Mouse (Mus musculus) embryonic facial prominence, embryonic 13.5 days (tissue): ENCODE results near the gene Tead1. TPM values are rescaled to one million over a fixed set of nuclear protein-coding genes. Genes with fewer than 3 reads are reported as not detected.

Source experiments
- ATAC-seq: fragments of 200-750 bp; cut with Nextera tagmentation; 2 replicates; pipeline ENCODE4 v1.8.0; 2017; ENCODE audit warnings: low read depth; ENCODE audit not compliant: insufficient number of reproducible peaks, insufficient read depth, low FRiP score, low TSS enrichment
- H3K27ac ChIP-seq: fragments of 300-500 bp; sonication (generic); 2 replicates; pipeline ENCODE4 v1.5.1; 2015; ENCODE audit warnings: moderate library complexity, mild to moderate bottlenecking, inconsistent platforms
- H3K27me3 ChIP-seq: fragments of 300-500 bp; sonication (generic); 2 replicates; pipeline ENCODE4 v1.6.1; 2015; ENCODE audit warnings: mild to moderate bottlenecking, inconsistent platforms
- H3K36me3 ChIP-seq: fragments of 300-500 bp; sonication (generic); 2 replicates; pipeline ENCODE4 v1.6.1; 2015; ENCODE audit warnings: mild to moderate bottlenecking, inconsistent platforms
- H3K4me1 ChIP-seq: fragments of 300-500 bp; sonication (generic); 2 replicates; pipeline ENCODE4 v1.6.1; 2015; ENCODE audit warnings: inconsistent platforms
- H3K4me2 ChIP-seq: fragments of 300-500 bp; sonication (generic); 2 replicates; pipeline ENCODE4 v1.6.1; 2015; ENCODE audit warnings: moderate library complexity, mild to moderate bottlenecking, inconsistent platforms
- H3K4me3 ChIP-seq: fragments of 300-500 bp; sonication (generic); 2 replicates; pipeline ENCODE4 v1.5.1; 2015; ENCODE audit warnings: mild to moderate bottlenecking, inconsistent platforms
- H3K9ac ChIP-seq: fragments of 300-500 bp; sonication (generic); 2 replicates; pipeline ENCODE4 v1.6.1; 2015; ENCODE audit warnings: mild to moderate bottlenecking, inconsistent platforms
- H3K9me3 ChIP-seq: fragments of 300-500 bp; sonication (generic); 2 replicates; pipeline ENCODE4 v1.6.1; 2016; ENCODE audit warnings: inconsistent platforms
- WGBS: fragments of 180-500 bp; shearing (Covaris S2); methylation state at CpG from one replicate; pipeline ENCODE4 v1.1.7; 2015; ENCODE audit warnings: mixed read lengths; 5-methylcytosine and 5-hydroxymethylcytosine counted together
- polyA plus RNA-seq: library from polyadenylated mRNA; unstranded; fragments of >200 nt; fragmentation: Nextera tagmentation; extraction: Ambion mirVana; gene quantifications from 2 replicates; pipeline ENCODE4 v1.2.1, GENCODE M21; 2015

The Tead1 gene
- polyA plus RNA-seq: 44.5 and 44.9 TPM in 2 replicates

DNA sequence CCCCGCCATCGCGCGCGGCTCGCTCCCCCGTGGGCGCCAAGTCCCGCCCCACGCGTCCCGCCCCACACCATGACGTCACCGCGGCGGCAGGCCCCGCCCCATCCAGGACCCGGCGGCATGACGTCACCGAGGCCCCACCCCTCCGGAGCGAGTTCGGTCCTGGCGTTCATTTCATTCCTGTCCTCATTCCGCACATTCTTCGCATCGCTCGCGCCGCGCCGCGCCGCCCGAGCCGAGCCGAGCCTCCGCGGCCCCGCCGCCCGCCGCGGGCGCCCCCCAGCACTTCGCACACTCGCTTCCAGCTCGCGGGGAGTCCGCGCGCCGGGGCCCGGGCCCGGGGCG lies at the start of gene Tead1:
TSS of gene Tead1 (plus strand) at position 148 of the 342 bp plus-strand sequence.
- H3K27me3 ChIP-seq: no peaks in the 10 kb centered on the region
- no peaks in the 10 kb centered on the region for H3K36me3 ChIP-seq
- H3K9ac ChIP-seq: peak within 1 kb of the TSS; percentile 98
- H3K4me1 ChIP-seq: peaks cover 26% of the 10 kb centered on the region
- H3K27ac ChIP-seq: peak within 1 kb of the TSS; percentile 98
- no peaks in the 10 kb centered on the region for H3K9me3 ChIP-seq
- H3K4me2 ChIP-seq: peak within 1 kb of the TSS; percentile 83
- peak within 1 kb of the TSS; percentile 86 for H3K4me3 ChIP-seq
- peak; percentile 84 for ATAC-seq
- under 1% methylated on average over 57 of the region's 57 CpGs for WGBS

- Histone ChIP-seq H3K9ac (no peak overlapping the region), H3K27me3 (no peaks in the 10 kb centered on the region), H3K36me3 (no peaks in the 10 kb centered on the region), H3K4me3 (no peak overlapping the region), H3K27ac (no peak overlapping the region), H3K4me1 (0 out of 2 replicates have a peak, but pooled peaks cover 5% of the 10 kb centered on the region), H3K4me2 (no peak overlapping the region), H3K9me3 (0 out of 2 replicates have a peak, but pooled peaks cover 4% of the 10 kb centered on the region)
- WGBS: 85% methylated on average over 10 of the region's 10 CpGs
- no peak for ATAC-seq
Measured at GRCm38 (mm10) chr7:112634505-112635213, 44.5 kb upstream of the Tead1 start.

DNA sequence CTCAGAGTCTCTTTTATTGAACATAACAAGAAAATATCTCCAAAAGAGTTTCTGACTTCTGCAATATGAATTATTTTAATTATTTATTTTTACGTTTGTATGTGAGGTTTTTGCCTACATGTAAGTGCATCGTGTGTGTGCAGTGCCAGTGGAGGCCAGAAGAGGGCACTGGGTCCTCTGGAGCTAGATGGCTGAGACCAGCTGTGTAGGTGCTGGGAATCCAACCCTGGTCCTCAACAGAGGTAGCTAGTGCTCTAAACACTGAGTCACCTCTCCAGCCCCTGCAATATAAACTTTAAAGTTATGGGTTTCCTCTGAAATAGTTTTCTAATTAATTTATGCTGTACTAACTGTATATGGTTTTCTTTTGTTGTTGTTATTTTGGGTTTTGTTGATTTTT lies 43.2 kb upstream of the Tead1 start:
- WGBS: 89% methylated on average over 2 of the region's 2 CpGs
- Histone ChIP-seq H3K9ac (no peak overlapping the region), H3K27ac (no peak overlapping the region), H3K4me2 (no peak overlapping the region), H3K9me3 (0 out of 2 replicates have a peak, but pooled peaks cover 5% of the 10 kb centered on the region), H3K4me3 (no peak overlapping the region), H3K36me3 (no peaks in the 10 kb centered on the region), H3K4me1 (0 out of 2 replicates have a peak, but pooled peaks cover 5% of the 10 kb centered on the region), H3K27me3 (no peaks in the 10 kb centered on the region)
- no peak for ATAC-seq

- Histone ChIP-seq H3K36me3 (no peaks in the 10 kb centered on the region), H3K9me3 (0 out of 2 replicates have a peak, but pooled peaks cover 2% of the 10 kb centered on the region), H3K4me3 (no peak overlapping the region), H3K4me2 (no peak overlapping the region), H3K27ac (no peak overlapping the region), H3K4me1 (peaks cover 11% of the 10 kb centered on the region; the same call in 1 of the 2 replicates), H3K27me3 (no peaks in the 10 kb centered on the region), H3K9ac (no peak overlapping the region)
- ATAC-seq: no peak
- WGBS: 83% methylated on average over 6 of the region's 6 CpGs
Measured at GRCm38 (mm10) chr7:112643866-112644543, 35.1 kb upstream of the Tead1 start.

- Histone ChIP-seq H3K9me3 (0 out of 2 replicates have a peak, but pooled peaks cover under 1% of the 10 kb centered on the region), H3K36me3 (no peaks in the 10 kb centered on the region), H3K9ac (no peak overlapping the region), H3K27ac (no peak overlapping the region), H3K27me3 (no peaks in the 10 kb centered on the region), H3K4me3 (no peak overlapping the region), H3K4me2 (no peak overlapping the region), H3K4me1 (peaks cover 11% of the 10 kb centered on the region; the same call in 1 of the 2 replicates)
- ATAC-seq: no peak
- WGBS: 86% methylated on average over 6 of the region's 6 CpGs
Measured at GRCm38 (mm10) chr7:112644701-112645100, 34.4 kb upstream of the Tead1 start.

GRCm38 (mm10) chr7:112645724-112646123 lies 33.4 kb upstream of the Tead1 start:
- ATAC-seq: no peak
- Histone ChIP-seq H3K9ac (no peak overlapping the region), H3K4me3 (no peak overlapping the region), H3K36me3 (no peaks in the 10 kb centered on the region), H3K4me1 (peaks cover 11% of the 10 kb centered on the region; the same call in 1 of the 2 replicates), H3K27ac (no peak overlapping the region), H3K4me2 (no peak overlapping the region), H3K9me3 (no peaks in the 10 kb centered on the region), H3K27me3 (no peaks in the 10 kb centered on the region)
- WGBS: 83% methylated on average over 2 of the region's 2 CpGs

DNA sequence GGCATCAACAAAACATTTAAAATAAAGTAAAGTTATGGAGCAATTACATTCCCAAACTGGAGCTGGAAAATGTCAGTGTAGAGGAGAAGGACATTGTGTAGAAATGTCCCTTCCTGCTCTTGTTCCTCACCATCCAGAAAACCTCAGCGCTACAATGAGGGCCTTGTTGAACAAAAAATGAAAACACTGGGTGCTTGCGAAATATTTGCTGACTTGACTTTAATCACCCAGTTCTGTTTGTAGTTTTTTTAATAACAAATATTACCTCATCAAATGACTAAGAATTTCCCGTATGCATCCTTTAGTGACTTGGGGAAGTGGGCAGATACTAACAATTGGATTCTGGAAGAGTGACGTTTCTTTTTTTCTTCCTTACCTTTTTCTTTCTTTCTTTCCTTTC lies 31.7 kb upstream of the Tead1 start:
- Histone ChIP-seq H3K36me3 (no peaks in the 10 kb centered on the region), H3K4me2 (no peak overlapping the region), H3K4me1 (0 out of 2 replicates have a peak, but pooled peaks cover 3% of the 10 kb centered on the region), H3K9me3 (no peaks in the 10 kb centered on the region), H3K9ac (no peak overlapping the region), H3K27me3 (no peaks in the 10 kb centered on the region), H3K4me3 (no peak overlapping the region), H3K27ac (no peak overlapping the region)
- ATAC-seq: no peak
- WGBS: 94% methylated on average over 4 of the region's 4 CpGs

DNA sequence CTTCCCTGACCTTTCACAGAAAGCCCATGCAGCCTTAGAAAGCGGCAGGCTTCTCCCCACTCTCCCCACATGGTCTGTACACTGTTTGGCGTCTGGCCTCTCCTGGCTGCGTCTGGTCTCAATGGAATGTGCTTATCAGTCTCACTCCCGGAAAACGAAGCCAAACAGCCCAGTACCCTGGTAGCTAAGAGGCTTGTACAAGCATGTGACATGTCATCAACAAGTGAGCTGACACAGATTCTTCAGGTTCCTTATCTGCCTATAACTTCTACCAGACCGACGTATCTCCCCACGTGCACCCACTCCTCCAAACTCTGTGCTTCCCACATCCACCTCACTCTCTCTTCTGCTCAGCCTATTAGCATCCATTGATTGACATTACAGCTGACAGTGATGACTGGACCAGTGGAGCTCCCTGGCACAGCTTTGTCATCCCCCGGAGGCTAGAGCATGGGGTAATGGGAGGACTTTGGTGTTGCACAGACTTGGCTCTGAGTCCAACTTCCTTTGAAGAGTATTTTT lies 22.9 kb upstream of the Tead1 start:
- Histone ChIP-seq H3K4me2 (peak overlapping the region; percentile 5; the same call in 1 of the 2 replicates), H3K4me1 (peaks cover 7% of the 10 kb centered on the region), H3K27me3 (no peaks in the 10 kb centered on the region), H3K4me3 (no peak overlapping the region), H3K9ac (no peak overlapping the region), H3K9me3 (no peaks in the 10 kb centered on the region), H3K27ac (peak overlapping the region; percentile 40), H3K36me3 (no peaks in the 10 kb centered on the region)
- ATAC-seq: no peak
- 36% methylated on average over 9 of the region's 9 CpGs for WGBS

DNA sequence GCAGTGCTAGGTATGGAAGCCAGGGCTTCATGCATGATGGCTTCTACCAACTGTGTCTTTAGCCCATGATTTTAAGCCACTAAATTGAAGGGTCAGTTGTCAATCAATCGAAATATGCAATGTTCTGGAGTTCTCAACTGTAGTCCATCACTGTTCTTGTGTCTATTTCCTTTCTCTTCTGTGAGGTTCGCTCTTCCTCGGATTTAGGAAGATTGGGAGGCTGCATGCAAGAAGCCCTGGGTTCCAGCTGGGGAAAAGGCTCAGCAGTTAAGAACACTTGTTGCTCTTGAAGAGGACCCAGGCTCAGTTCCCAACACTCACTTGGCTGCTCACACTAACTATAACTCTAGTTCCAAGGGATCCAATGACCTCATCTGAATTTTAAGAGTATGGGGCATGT lies 20.2 kb upstream of the Tead1 start:
- ATAC-seq: no peak
- Histone ChIP-seq H3K9ac (no peak overlapping the region), H3K27me3 (no peaks in the 10 kb centered on the region)

DNA sequence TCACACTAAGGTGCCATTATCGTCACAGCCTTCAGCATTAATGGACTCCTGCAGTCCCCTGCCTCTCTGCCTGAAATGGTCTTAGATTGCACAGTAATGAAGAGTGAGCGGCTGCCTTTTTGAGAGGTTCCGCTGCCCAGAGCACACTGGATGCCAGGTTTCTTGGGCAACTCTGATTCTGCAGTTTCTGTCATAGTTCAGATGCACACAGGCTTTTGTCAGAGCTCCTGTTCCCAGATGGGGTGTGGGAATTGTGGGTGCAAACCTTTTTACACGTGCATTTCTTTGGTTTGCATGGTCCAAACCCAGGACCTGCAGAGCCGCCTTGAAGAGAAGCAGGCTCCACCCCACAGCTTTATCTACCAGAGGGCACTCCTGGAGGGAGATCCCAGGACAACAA lies 19.3 kb upstream of the Tead1 start:
- no peaks in the 10 kb centered on the region for H3K9me3 ChIP-seq
- H3K4me2 ChIP-seq: no peak overlapping the region
- no peak for ATAC-seq
- H3K27ac ChIP-seq: no peak overlapping the region
- no peak overlapping the region for H3K4me3 ChIP-seq
- H3K9ac ChIP-seq: no peak overlapping the region
- H3K27me3 ChIP-seq: no peaks in the 10 kb centered on the region
- H3K4me1 ChIP-seq: peaks cover 33% of the 10 kb centered on the region
- no peaks in the 10 kb centered on the region for H3K36me3 ChIP-seq
- 46% methylated on average over 5 of the region's 5 CpGs for WGBS

More for the DNA sequence above, 20.2 kb upstream of the Tead1 start:
- H3K36me3 ChIP-seq: no peaks in the 10 kb centered on the region
- no peak overlapping the region for H3K4me2 ChIP-seq
- no peak overlapping the region for H3K27ac ChIP-seq
- no peak overlapping the region for H3K4me3 ChIP-seq
- no peaks in the 10 kb centered on the region for H3K9me3 ChIP-seq
- H3K4me1 ChIP-seq: peaks cover 26% of the 10 kb centered on the region
- WGBS: 82% methylated on average over 3 of the region's 3 CpGs

- no peak for ATAC-seq
- 10% methylated on average over 1 of the region's 1 CpGs for WGBS
Measured at GRCm38 (mm10) chr7:112660325-112660724, 18.8 kb upstream of the Tead1 start.

More at GRCm38 (mm10) chr7:112660325-112660724, 18.8 kb upstream of the Tead1 start:
- Histone ChIP-seq H3K27me3 (no peaks in the 10 kb centered on the region), H3K36me3 (no peaks in the 10 kb centered on the region), H3K4me1 (peaks cover 33% of the 10 kb centered on the region), H3K27ac (no peak overlapping the region), H3K4me2 (no peak overlapping the region), H3K9ac (no peak overlapping the region), H3K9me3 (no peaks in the 10 kb centered on the region), H3K4me3 (no peak overlapping the region)
